Mouse (Mus musculus): ENCODE measurements around the gene Cdh23. TPM values are rescaled to one million over a fixed set of nuclear protein-coding genes. Genes with fewer than 3 reads are reported as not detected.

Gene Cdh23
- polyA plus RNA-seq, 1 experiment from 2014 or later, result 1.1 TPM

GRCm38 (mm10) chr10:60350077-60350804 lies 346.0 kb downstream of the Cdh23 start:
- H3K36me3 ChIP-seq, result no peaks in the 10 kb centered on the region
- peaks cover 26% of the 10 kb centered on the region for H3K27me3 ChIP-seq
- 0 out of 2 replicates have a peak, but pooled peaks have one; percentile 16 for ATAC-seq (ENCODE audit: low FRiP score, low read depth)
- H3K4me1 ChIP-seq, result peaks cover 67% of the 10 kb centered on the region
- H3K27ac ChIP-seq, result peak overlapping the region; percentile 81
- 33% methylated on average over 5 of the region's 5 CpGs for WGBS
- no peaks in the 10 kb centered on the region for H3K9me3 ChIP-seq
- peak overlapping the region; percentile 43 for H3K4me2 ChIP-seq (replicated peaks)
- peak overlapping the region; percentile 19; the same call in 1 of the 2 replicates for H3K9ac ChIP-seq
- peak overlapping the region; percentile 24 for H3K4me3 ChIP-seq

GRCm38 (mm10) chr10:60349644-60350043 lies 346.6 kb downstream of the Cdh23 start:
- WGBS, result 90% methylated on average over 5 of the region's 5 CpGs
- H3K27ac ChIP-seq, result peak overlapping the region; percentile 22; the same call in 1 of the 2 replicates
- H3K9me3 ChIP-seq, result no peaks in the 10 kb centered on the region
- no peak for ATAC-seq (ENCODE audit: low FRiP score, low read depth)
- no peaks in the 10 kb centered on the region for H3K36me3 ChIP-seq
- peaks cover 26% of the 10 kb centered on the region for H3K27me3 ChIP-seq
- peaks cover 66% of the 10 kb centered on the region for H3K4me1 ChIP-seq
- peak overlapping the region; percentile 19; the same call in 1 of the 2 replicates for H3K9ac ChIP-seq
- H3K4me2 ChIP-seq (replicated peaks), result no peak overlapping the region
- no peak overlapping the region for H3K4me3 ChIP-seq

GRCm38 (mm10) chr10:60349056-60349455 lies 347.2 kb downstream of the Cdh23 start:
- H3K27me3 ChIP-seq, result peaks cover 26% of the 10 kb centered on the region
- H3K36me3 ChIP-seq, result no peaks in the 10 kb centered on the region
- 42% methylated on average over 6 of the region's 6 CpGs for WGBS
- no peak overlapping the region for H3K27ac ChIP-seq
- peaks cover 66% of the 10 kb centered on the region for H3K4me1 ChIP-seq
- no peak for ATAC-seq (ENCODE audit: low FRiP score, low read depth)
- H3K9ac ChIP-seq, result no peak overlapping the region
- no peak overlapping the region for H3K4me3 ChIP-seq
- H3K4me2 ChIP-seq (replicated peaks), result no peak overlapping the region
- H3K9me3 ChIP-seq, result no peaks in the 10 kb centered on the region

- peak overlapping the region; percentile 64 for H3K4me2 ChIP-seq (replicated peaks)
- no peaks in the 10 kb centered on the region for H3K36me3 ChIP-seq
- H3K9ac ChIP-seq, result no peak overlapping the region
- H3K9me3 ChIP-seq, result no peaks in the 10 kb centered on the region
- 50% methylated on average over 9 of the region's 9 CpGs for WGBS
- no peak overlapping the region; the same call in 1 of the 2 replicates for H3K27ac ChIP-seq
- peaks cover 56% of the 10 kb centered on the region for H3K4me1 ChIP-seq
- H3K27me3 ChIP-seq, result peaks cover 26% of the 10 kb centered on the region
- ATAC-seq (ENCODE audit: low FRiP score, low read depth), result no peak
- H3K4me3 ChIP-seq, result 0 out of 2 replicates have a peak overlapping the region, but pooled peaks have one; percentile 39
Observed at GRCm38 (mm10) chr10:60347768-60348610, 348.3 kb downstream of the Cdh23 start.

- H3K27me3 ChIP-seq, result peaks cover 26% of the 10 kb centered on the region
- H3K4me3 ChIP-seq, result peak within 1 kb of the TSS; percentile 39
- H3K36me3 ChIP-seq, result no peaks in the 10 kb centered on the region
- H3K27ac ChIP-seq, result no peak within 1 kb of the TSS
- H3K4me1 ChIP-seq, result peaks cover 45% of the 10 kb centered on the region
- H3K4me2 ChIP-seq (replicated peaks), result peak within 1 kb of the TSS; percentile 64
- WGBS, result under 1% methylated on average over 37 of the region's 37 CpGs
- no peaks in the 10 kb centered on the region for H3K9me3 ChIP-seq
- H3K9ac ChIP-seq, result peak within 1 kb of the TSS; percentile 59
- no peak for ATAC-seq (ENCODE audit: low FRiP score, low read depth)
Observed at GRCm38 (mm10) chr10:60346701-60347405, 349.4 kb downstream of the Cdh23 start, which contains the start of gene Vsir. Vsir (plus strand) TSS chr10:60346851.

GRCm38 (mm10) chr10:60346056-60346455 lies 350.2 kb downstream of the Cdh23 start:
- Histone ChIP-seq H3K4me1 (peaks cover 37% of the 10 kb centered on the region), H3K9ac (no peak overlapping the region)
- 82% methylated on average over 4 of the region's 4 CpGs for WGBS

GRCm38 (mm10) chr10:60344111-60344510 lies 352.2 kb downstream of the Cdh23 start:
- H3K27ac ChIP-seq, result no peak overlapping the region
- no peak for ATAC-seq (ENCODE audit: low FRiP score, low read depth)
- no peak overlapping the region for H3K4me2 ChIP-seq (replicated peaks)
- 77% methylated on average over 3 of the region's 3 CpGs for WGBS
- H3K4me1 ChIP-seq, result peaks cover 25% of the 10 kb centered on the region
- H3K27me3 ChIP-seq, result peaks cover 26% of the 10 kb centered on the region
- H3K4me3 ChIP-seq, result no peak overlapping the region
- H3K9ac ChIP-seq, result no peak overlapping the region
- H3K9me3 ChIP-seq, result no peaks in the 10 kb centered on the region
- H3K36me3 ChIP-seq, result no peaks in the 10 kb centered on the region

More at GRCm38 (mm10) chr10:60346056-60346455, 350.2 kb downstream of the Cdh23 start:
- H3K4me2 ChIP-seq (replicated peaks), result peak overlapping the region; percentile 64
- H3K27me3 ChIP-seq, result peaks cover 26% of the 10 kb centered on the region
- ATAC-seq (ENCODE audit: low FRiP score, low read depth), result no peak
- no peaks in the 10 kb centered on the region for H3K36me3 ChIP-seq
- H3K4me3 ChIP-seq, result peak overlapping the region; percentile 39; the same call in 1 of the 2 replicates
- no peak overlapping the region for H3K27ac ChIP-seq
- no peaks in the 10 kb centered on the region for H3K9me3 ChIP-seq

GRCm38 (mm10) chr10:60341528-60341927 lies 354.8 kb downstream of the Cdh23 start:
- H3K9ac ChIP-seq, result no peak overlapping the region
- H3K27me3 ChIP-seq, result peaks cover 7% of the 10 kb centered on the region
- H3K27ac ChIP-seq, result no peak overlapping the region
- no peak overlapping the region for H3K4me2 ChIP-seq (replicated peaks)
- no peaks in the 10 kb centered on the region for H3K9me3 ChIP-seq
- H3K36me3 ChIP-seq, result no peaks in the 10 kb centered on the region
- no peak overlapping the region for H3K4me3 ChIP-seq
- WGBS, result 67% methylated on average over 9 of the region's 9 CpGs
- no peak for ATAC-seq (ENCODE audit: low FRiP score, low read depth)
- peaks cover 6% of the 10 kb centered on the region for H3K4me1 ChIP-seq

- Histone ChIP-seq H3K4me3 (no peak overlapping the region), H3K4me1 (no peaks in the 10 kb centered on the region), H3K9me3 (no peaks in the 10 kb centered on the region), H3K27ac (no peak overlapping the region), H3K4me2 (replicated peaks) (no peak overlapping the region), H3K27me3 (no peaks in the 10 kb centered on the region), H3K36me3 (no peaks in the 10 kb centered on the region), H3K9ac (no peak overlapping the region)
- 91% methylated on average over 4 of the region's 4 CpGs for WGBS
- ATAC-seq (ENCODE audit: low FRiP score, low read depth), result no peak
Observed at GRCm38 (mm10) chr10:60335021-60335420, 361.3 kb downstream of the Cdh23 start.

- Histone ChIP-seq H3K36me3 (no peaks in the 10 kb centered on the region), H3K27me3 (no peaks in the 10 kb centered on the region), H3K4me1 (0 out of 2 replicates have a peak, but pooled peaks cover 4% of the 10 kb centered on the region), H3K27ac (no peak overlapping the region), H3K9me3 (no peaks in the 10 kb centered on the region), H3K9ac (no peak overlapping the region), H3K4me3 (no peak overlapping the region), H3K4me2 (replicated peaks) (no peak overlapping the region)
- WGBS, result 68% methylated on average over 7 of the region's 7 CpGs
- no peak for ATAC-seq (ENCODE audit: low FRiP score, low read depth)
Observed at GRCm38 (mm10) chr10:60334583-60334982, 361.7 kb downstream of the Cdh23 start.

- Histone ChIP-seq H3K27ac (no peak overlapping the region; the same call in 1 of the 2 replicates), H3K9me3 (no peaks in the 10 kb centered on the region), H3K36me3 (no peaks in the 10 kb centered on the region), H3K9ac (no peak overlapping the region), H3K4me3 (no peak overlapping the region), H3K4me1 (peaks cover 16% of the 10 kb centered on the region), H3K4me2 (replicated peaks) (no peak overlapping the region), H3K27me3 (no peaks in the 10 kb centered on the region)
- ATAC-seq (ENCODE audit: low FRiP score, low read depth), result peak; percentile 44
- 72% methylated on average over 11 of the region's 11 CpGs for WGBS
Observed at GRCm38 (mm10) chr10:60328963-60329650, 367.2 kb downstream of the Cdh23 start.

All from limb, embryonic 13.5 days (tissue).